Mouse (Mus musculus) liver, adult 2 months (tissue): ENCODE measurements around the gene Jagn1.

Experiments
- CTCF ChIP-seq: fragments of 200-500 bp; IDR thresholded peaks from 2 replicates; pipeline ENCODE4 v1.5.1; 2011; ENCODE audit warnings: low read depth, low read length, control low read depth
- POLR2A ChIP-seq: fragments of 200-500 bp; IDR thresholded peaks from 2 replicates; pipeline ENCODE4 v1.6.1; 2011; ENCODE audit warnings: low read length, control low read depth; ENCODE audit not compliant: insufficient read depth; ENCODE audit errors: extremely low read depth

DNA sequence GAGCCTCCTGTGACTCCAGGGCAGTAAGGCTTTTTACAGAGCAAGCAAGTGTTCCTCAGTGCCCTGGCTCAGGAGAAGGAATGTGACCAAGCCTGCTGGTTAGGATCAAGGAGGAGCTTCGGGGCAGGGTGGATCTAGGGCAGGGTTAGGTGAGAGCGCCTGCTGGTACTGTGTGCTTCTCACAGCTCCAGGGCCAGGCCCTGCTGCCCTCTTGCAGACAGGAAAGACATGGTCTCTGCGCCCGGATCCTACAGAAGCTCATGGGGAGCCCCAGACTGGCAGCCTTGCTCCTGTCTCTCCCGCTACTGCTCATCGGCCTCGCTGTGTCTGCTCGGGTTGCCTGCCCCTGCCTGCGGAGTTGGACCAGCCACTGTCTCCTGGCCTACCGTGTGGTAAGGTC is 16.3 kb downstream of the Jagn1 start:
- TF ChIP-seq CTCF (no peak), POLR2A (no peak)
